Mouse (Mus musculus): Measurements from ENCODE around the gene Abcb8. TPM values are rescaled to one million over a fixed set of nuclear protein-coding genes. Genes with fewer than 3 reads are reported as not detected.

The Abcb8 gene
- polyA plus RNA-seq, 1 experiment from 2014 or later: 52.7 TPM

DNA sequence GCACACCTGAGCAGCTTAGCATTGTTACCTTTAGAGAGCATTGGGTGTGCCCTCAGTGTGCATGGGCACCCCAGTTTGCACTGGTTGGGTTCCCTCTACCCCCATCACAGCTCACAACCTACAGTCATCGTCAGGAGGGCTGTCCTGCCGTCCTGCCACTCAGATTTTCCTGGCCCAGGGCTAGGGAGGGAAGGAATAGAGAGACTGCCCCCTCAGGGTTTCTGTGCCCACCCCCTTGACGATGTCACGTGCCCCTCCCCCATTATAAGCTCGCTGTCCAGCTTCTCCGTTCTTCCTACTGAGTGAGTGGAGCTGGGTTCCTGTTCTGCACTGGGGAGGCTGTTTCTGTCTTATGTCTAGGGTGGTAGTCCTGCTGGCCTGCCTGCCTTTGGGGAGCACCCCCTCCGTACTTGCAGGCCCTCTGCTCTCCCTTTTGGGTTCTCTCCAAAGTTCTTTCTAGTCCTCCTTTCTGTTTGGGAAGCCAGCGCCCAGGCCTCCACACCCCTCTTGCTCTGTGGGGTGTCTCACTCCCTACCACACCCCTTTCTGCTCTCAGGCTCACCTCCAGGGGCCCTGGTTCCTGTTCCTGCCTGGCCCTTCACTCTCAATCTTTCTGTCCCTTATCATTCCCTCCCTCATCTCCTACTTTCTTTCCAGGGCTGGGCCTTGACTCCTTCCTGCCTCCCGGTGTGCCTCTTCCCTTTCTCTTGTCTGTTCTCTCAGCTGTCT is 33.3 kb downstream of the Abcb8 start:
- H3K27ac ChIP-seq (replicated peaks in 1 of 2; ENCODE audit: control insufficient read depth in 1 of 2, insufficient read depth in 1 of 2, low read depth in 2 of 2, low read length in 2 of 2): no peak overlapping the region
- H3K4me2 ChIP-seq (ENCODE audit: low read length): peak overlapping the region; percentile 94
- no peaks in the 10 kb centered on the region for H3K27me3 ChIP-seq (ENCODE audit: control insufficient read depth, insufficient read depth, low read length)
- no peak for ATAC-seq (ENCODE audit: insufficient number of reproducible peaks, insufficient read depth, low FRiP score, low read depth)
- no peaks in the 10 kb centered on the region for H3K9me3 ChIP-seq (ENCODE audit: control insufficient read depth, low read length)
- peak overlapping the region; percentile 72 to 78 for H3K4me3 ChIP-seq (ENCODE audit: control insufficient read depth in 1 of 2, insufficient read depth in 1 of 2, low read depth in 1 of 2, low read length in 2 of 2)
- WGBS: 27% methylated on average over 9 of the region's 9 CpGs
- H3K4me1 ChIP-seq (ENCODE audit: control insufficient read depth in 2 of 2, insufficient read depth in 2 of 2, low read length in 2 of 2): peaks cover 36 to 49% of the 10 kb centered on the region in 2 experiments
- H3K9ac ChIP-seq (ENCODE audit: low read length): peak overlapping the region; percentile 85
- H3K36me3 ChIP-seq (ENCODE audit: control insufficient read depth, insufficient read depth, low read length): peaks cover 26% of the 10 kb centered on the region

DNA sequence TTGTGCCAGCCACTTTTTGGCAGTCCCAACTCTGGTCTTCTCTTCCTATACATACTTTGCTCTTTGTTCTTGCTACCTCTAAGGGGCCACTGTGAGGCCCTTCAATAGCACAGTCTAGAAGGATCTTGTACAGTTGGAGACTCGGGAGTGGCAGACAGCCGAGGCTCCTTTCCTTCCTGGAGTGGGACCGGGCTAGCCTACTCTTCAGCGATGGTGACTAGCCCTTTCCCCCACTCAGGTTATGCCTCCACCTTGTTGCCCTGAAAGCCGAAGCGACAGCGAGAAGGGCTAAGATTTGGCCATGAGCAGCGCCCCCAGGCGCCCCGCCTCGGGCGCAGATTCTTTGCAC is 33.8 kb downstream of the Abcb8 start:
- Histone ChIP-seq H3K27me3 (ENCODE audit: control insufficient read depth, insufficient read depth, low read length) (no peaks in the 10 kb centered on the region), H3K4me1 (ENCODE audit: control insufficient read depth in 2 of 2, insufficient read depth in 2 of 2, low read length in 2 of 2) (peaks cover 36 to 49% of the 10 kb centered on the region in 2 experiments), H3K9ac (ENCODE audit: low read length) (no peak overlapping the region), H3K36me3 (ENCODE audit: control insufficient read depth, insufficient read depth, low read length) (peaks cover 31% of the 10 kb centered on the region), H3K27ac (replicated peaks in 1 of 2; ENCODE audit: control insufficient read depth in 1 of 2, insufficient read depth in 1 of 2, low read depth in 2 of 2, low read length in 2 of 2) (no peak overlapping the region), H3K4me3 (ENCODE audit: control insufficient read depth in 1 of 2, insufficient read depth in 1 of 2, low read depth in 1 of 2, low read length in 2 of 2) (0 out of 4 replicates have a peak overlapping the region, but pooled peaks of 1 of the 2 experiments have one; percentile 72), H3K4me2 (ENCODE audit: low read length) (peak overlapping the region; percentile 94), H3K9me3 (ENCODE audit: control insufficient read depth, low read length) (no peaks in the 10 kb centered on the region)
- ATAC-seq (ENCODE audit: insufficient number of reproducible peaks, insufficient read depth, low FRiP score, low read depth): no peak
- WGBS: 34% methylated on average over 12 of the region's 12 CpGs

DNA sequence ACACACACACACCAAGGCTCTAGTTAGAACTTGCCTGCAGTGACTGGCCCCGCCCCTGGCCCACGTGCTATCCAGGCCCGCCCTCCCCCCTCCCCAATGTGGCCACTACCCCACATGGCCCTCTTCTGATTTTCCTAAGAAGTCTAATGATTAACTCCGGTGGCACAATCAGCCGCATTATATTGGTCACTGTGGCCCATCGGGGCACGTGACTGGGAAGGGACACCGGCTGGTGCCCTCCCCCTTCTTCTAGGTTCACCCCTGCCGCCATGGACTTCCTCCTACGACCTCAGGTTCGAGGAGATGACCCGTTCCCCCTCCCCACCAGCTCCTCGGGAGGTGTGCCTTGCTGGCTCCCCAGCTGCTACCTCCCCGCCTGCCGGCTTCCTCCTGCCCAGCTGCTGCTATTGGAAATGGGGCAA is 34.5 kb downstream of the Abcb8 start:
- peaks cover 39% of the 10 kb centered on the region for H3K36me3 ChIP-seq (ENCODE audit: control insufficient read depth, insufficient read depth, low read length)
- H3K9me3 ChIP-seq (ENCODE audit: control insufficient read depth, low read length): no peaks in the 10 kb centered on the region
- peaks cover 32 to 43% of the 10 kb centered on the region in 2 experiments for H3K4me1 ChIP-seq (ENCODE audit: control insufficient read depth in 2 of 2, insufficient read depth in 2 of 2, low read length in 2 of 2)
- 18% methylated on average over 15 of the region's 15 CpGs for whole genome bisulfite sequencing
- H3K27me3 ChIP-seq (ENCODE audit: control insufficient read depth, insufficient read depth, low read length): no peaks in the 10 kb centered on the region
- peak overlapping the region; percentile 25; the same call in 1 of the 2 replicates for H3K9ac ChIP-seq (ENCODE audit: low read length)
- H3K4me2 ChIP-seq (ENCODE audit: low read length): peak overlapping the region; percentile 26
- no peak overlapping the region for H3K4me3 ChIP-seq (ENCODE audit: control insufficient read depth in 1 of 2, insufficient read depth in 1 of 2, low read depth in 1 of 2, low read length in 2 of 2)
- no peak overlapping the region for H3K27ac ChIP-seq (replicated peaks in 1 of 2; ENCODE audit: control insufficient read depth in 1 of 2, insufficient read depth in 1 of 2, low read depth in 2 of 2, low read length in 2 of 2)
- no peak for ATAC-seq (ENCODE audit: insufficient number of reproducible peaks, insufficient read depth, low FRiP score, low read depth)

DNA sequence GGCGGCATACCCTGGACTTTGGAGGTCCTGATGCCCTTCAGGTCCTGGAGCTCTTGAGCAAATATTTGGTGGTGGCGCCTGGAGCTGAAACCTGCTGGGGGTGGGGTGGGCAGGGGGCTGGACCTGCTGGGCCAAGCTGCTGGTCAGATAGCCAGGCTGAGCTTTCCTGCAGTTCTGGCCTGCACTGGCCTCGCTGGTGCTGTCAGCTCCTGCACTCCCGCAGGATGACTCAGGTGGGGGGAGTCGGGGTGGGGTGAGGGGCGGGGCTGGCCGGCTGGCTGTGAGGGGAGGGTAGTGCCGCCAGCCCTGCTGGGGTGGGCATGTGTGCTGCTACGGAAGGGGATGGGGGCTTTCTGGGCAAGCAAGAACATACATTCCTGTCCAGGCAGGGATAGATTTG is 35.1 kb downstream of the Abcb8 start:
- Histone ChIP-seq H3K9me3 (ENCODE audit: control insufficient read depth, low read length) (no peaks in the 10 kb centered on the region), H3K4me1 (ENCODE audit: control insufficient read depth in 2 of 2, insufficient read depth in 2 of 2, low read length in 2 of 2) (peaks cover 31 to 43% of the 10 kb centered on the region in 2 experiments), H3K27me3 (ENCODE audit: control insufficient read depth, insufficient read depth, low read length) (no peaks in the 10 kb centered on the region), H3K27ac (replicated peaks in 1 of 2; ENCODE audit: control insufficient read depth in 1 of 2, insufficient read depth in 1 of 2, low read depth in 2 of 2, low read length in 2 of 2) (no peak overlapping the region), H3K4me3 (ENCODE audit: control insufficient read depth in 1 of 2, insufficient read depth in 1 of 2, low read depth in 1 of 2, low read length in 2 of 2) (no peak overlapping the region), H3K36me3 (ENCODE audit: control insufficient read depth, insufficient read depth, low read length) (peaks cover 45% of the 10 kb centered on the region), H3K9ac (ENCODE audit: low read length) (peak overlapping the region; percentile 25; the same call in 1 of the 2 replicates), H3K4me2 (ENCODE audit: low read length) (no peak overlapping the region)
- WGBS: 27% methylated on average over 9 of the region's 9 CpGs
- ATAC-seq (ENCODE audit: insufficient number of reproducible peaks, insufficient read depth, low FRiP score, low read depth): no peak

DNA sequence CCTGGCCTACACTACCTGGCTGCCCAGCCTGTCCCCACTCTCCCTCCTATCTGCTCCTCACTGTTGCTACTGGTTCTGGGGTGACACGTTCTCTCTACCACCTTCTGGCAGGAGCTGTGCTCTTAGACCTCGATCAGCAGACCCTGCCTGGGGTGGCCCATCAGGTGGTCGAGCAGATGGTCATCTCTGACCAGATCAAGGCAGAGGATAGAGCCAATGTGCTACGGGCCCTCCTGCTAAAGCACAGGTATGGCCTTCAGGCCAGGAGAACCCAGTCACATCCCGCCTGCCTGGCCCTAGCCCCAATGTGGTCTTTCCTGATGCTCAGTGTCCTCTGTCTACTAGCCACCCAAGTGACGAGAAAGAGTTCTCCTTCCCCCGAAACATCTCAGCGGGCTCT is 40.5 kb downstream of the Abcb8 start:
- Histone ChIP-seq H3K36me3 (ENCODE audit: control insufficient read depth, insufficient read depth, low read length) (peaks cover 99% of the 10 kb centered on the region), H3K4me2 (ENCODE audit: low read length) (no peak overlapping the region), H3K4me3 (ENCODE audit: control insufficient read depth in 1 of 2, insufficient read depth in 1 of 2, low read depth in 1 of 2, low read length in 2 of 2) (no peak overlapping the region), H3K27ac (replicated peaks in 1 of 2; ENCODE audit: control insufficient read depth in 1 of 2, insufficient read depth in 1 of 2, low read depth in 2 of 2, low read length in 2 of 2) (peak overlapping the region in 1 of 2 experiments; percentile 33; a peak in 1 of 4 replicates), H3K27me3 (ENCODE audit: control insufficient read depth, insufficient read depth, low read length) (no peaks in the 10 kb centered on the region), H3K4me1 (ENCODE audit: control insufficient read depth in 2 of 2, insufficient read depth in 2 of 2, low read length in 2 of 2) (peaks cover 0 to 5% of the 10 kb centered on the region in 2 experiments; a peak in 2 of 4 replicates), H3K9ac (ENCODE audit: low read length) (no peak overlapping the region), H3K9me3 (ENCODE audit: control insufficient read depth, low read length) (no peaks in the 10 kb centered on the region)
- ATAC-seq (ENCODE audit: insufficient number of reproducible peaks, insufficient read depth, low FRiP score, low read depth): no peak
- WGBS: 81% methylated on average over 8 of the region's 8 CpGs

DNA sequence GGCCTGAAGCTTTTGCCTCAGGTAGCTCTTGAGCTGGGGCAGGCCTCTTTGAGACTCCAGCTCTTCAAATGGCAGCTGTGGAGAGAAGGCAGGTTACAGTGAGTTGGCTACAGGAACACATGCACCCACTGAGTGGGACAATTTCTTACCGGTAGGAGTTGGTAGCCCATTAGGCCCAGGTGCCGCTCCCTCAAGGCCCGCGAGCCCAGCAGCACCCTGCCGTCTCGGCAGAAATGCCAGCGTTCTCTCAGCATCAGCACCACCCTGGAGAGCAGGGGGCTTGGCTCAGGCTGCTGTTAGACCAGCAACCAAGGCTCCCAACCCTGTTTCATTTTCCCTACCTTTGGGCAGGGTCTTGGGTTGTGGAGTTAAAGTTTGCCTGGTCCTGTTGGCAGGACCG is 47.7 kb downstream of the Abcb8 start:
- H3K27ac ChIP-seq (replicated peaks in 1 of 2; ENCODE audit: control insufficient read depth in 1 of 2, insufficient read depth in 1 of 2, low read depth in 2 of 2, low read length in 2 of 2): no peak overlapping the region
- no peaks in the 10 kb centered on the region for H3K27me3 ChIP-seq (ENCODE audit: control insufficient read depth, insufficient read depth, low read length)
- no peak for ATAC-seq (ENCODE audit: insufficient number of reproducible peaks, insufficient read depth, low FRiP score, low read depth)
- WGBS: 92% methylated on average over 8 of the region's 8 CpGs
- no peak overlapping the region for H3K4me2 ChIP-seq (ENCODE audit: low read length)
- no peak overlapping the region for H3K9ac ChIP-seq (ENCODE audit: low read length)
- no peaks in the 10 kb centered on the region for H3K9me3 ChIP-seq (ENCODE audit: control insufficient read depth, low read length)
- H3K36me3 ChIP-seq (ENCODE audit: control insufficient read depth, insufficient read depth, low read length): peaks cover 81% of the 10 kb centered on the region
- H3K4me1 ChIP-seq (ENCODE audit: control insufficient read depth in 2 of 2, insufficient read depth in 2 of 2, low read length in 2 of 2): peaks cover 9 to 15% of the 10 kb centered on the region in 2 experiments; a peak in 3 of 4 replicates
- H3K4me3 ChIP-seq (ENCODE audit: control insufficient read depth in 1 of 2, insufficient read depth in 1 of 2, low read depth in 1 of 2, low read length in 2 of 2): no peak overlapping the region

DNA sequence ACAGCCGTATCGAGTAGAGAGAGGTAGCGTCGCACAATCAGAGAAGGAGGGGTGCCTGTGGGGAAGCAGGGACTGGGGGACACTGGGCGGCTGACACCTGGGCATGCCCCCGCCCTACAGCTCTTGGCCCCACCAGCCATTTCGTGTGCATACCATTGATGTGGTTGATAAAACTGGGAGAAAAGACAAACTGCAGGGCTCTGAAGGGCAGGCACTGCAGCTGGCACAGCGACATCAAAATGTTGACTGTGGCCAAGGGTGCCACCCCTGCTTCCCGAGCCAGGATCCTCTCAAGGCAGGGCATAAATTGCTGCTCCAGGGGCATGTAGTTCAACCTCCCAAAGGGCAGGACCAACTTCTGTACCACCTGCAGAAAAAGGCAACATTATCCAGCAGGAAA is 48.6 kb downstream of the Abcb8 start:
- Histone ChIP-seq H3K27me3 (ENCODE audit: control insufficient read depth, insufficient read depth, low read length) (no peaks in the 10 kb centered on the region), H3K27ac (replicated peaks in 1 of 2; ENCODE audit: control insufficient read depth in 1 of 2, insufficient read depth in 1 of 2, low read depth in 2 of 2, low read length in 2 of 2) (no peak overlapping the region), H3K36me3 (ENCODE audit: control insufficient read depth, insufficient read depth, low read length) (peaks cover 72% of the 10 kb centered on the region), H3K4me1 (ENCODE audit: control insufficient read depth in 2 of 2, insufficient read depth in 2 of 2, low read length in 2 of 2) (peaks cover 9 to 15% of the 10 kb centered on the region in 2 experiments; a peak in 3 of 4 replicates), H3K4me2 (ENCODE audit: low read length) (no peak overlapping the region), H3K9ac (ENCODE audit: low read length) (no peak overlapping the region), H3K4me3 (ENCODE audit: control insufficient read depth in 1 of 2, insufficient read depth in 1 of 2, low read depth in 1 of 2, low read length in 2 of 2) (no peak overlapping the region), H3K9me3 (ENCODE audit: control insufficient read depth, low read length) (no peaks in the 10 kb centered on the region)
- ATAC-seq (ENCODE audit: insufficient number of reproducible peaks, insufficient read depth, low FRiP score, low read depth): no peak
- WGBS: 82% methylated on average over 9 of the region's 9 CpGs

All from heart, embryonic 14.5 days (tissue).